Mouse (Mus musculus) embryonic facial prominence, embryonic 12.5 days (tissue): ENCODE results near the gene Lrrc29. TPM values are rescaled to one million over a fixed set of nuclear protein-coding genes. Genes with fewer than 3 reads are reported as not detected.

Experiments used
- ATAC-seq: fragments of 200-750 bp; cut with Nextera tagmentation; 2 replicates; pipeline ENCODE4 v1.8.0; 2017; ENCODE audit not compliant: insufficient number of reproducible peaks, insufficient read depth, low FRiP score, low TSS enrichment
- H3K27ac ChIP-seq: fragments of 300-500 bp; sonication (generic); 2 replicates; pipeline ENCODE4 v1.5.1; 2016; ENCODE audit warnings: mild to moderate bottlenecking
- H3K27me3 ChIP-seq: fragments of 300-500 bp; sonication (generic); 2 replicates; pipeline ENCODE4 v1.6.1; 2016; ENCODE audit warnings: mild to moderate bottlenecking, moderate library complexity
- H3K36me3 ChIP-seq: fragments of 300-500 bp; sonication (generic); 2 replicates; pipeline ENCODE4 v1.6.1; 2016; ENCODE audit warnings: mild to moderate bottlenecking
- H3K4me1 ChIP-seq: fragments of 300-500 bp; sonication (generic); 2 replicates; pipeline ENCODE4 v1.6.1; 2016
- H3K4me2 ChIP-seq: fragments of 300-500 bp; sonication (generic); replicated peaks from 2 replicates; pipeline ENCODE4 v1.6.1; 2016; ENCODE audit warnings: mild to moderate bottlenecking, moderate library complexity
- H3K4me3 ChIP-seq: fragments of 300-500 bp; sonication (generic); 2 replicates; pipeline ENCODE4 v1.5.1; 2016; ENCODE audit warnings: mild to moderate bottlenecking
- H3K9ac ChIP-seq: fragments of 300-500 bp; sonication (generic); 2 replicates; pipeline ENCODE4 v1.6.1; 2016; ENCODE audit warnings: mild to moderate bottlenecking, moderate library complexity
- H3K9me3 ChIP-seq: fragments of 300-500 bp; sonication (generic); 2 replicates; pipeline ENCODE4 v1.6.1; 2016; ENCODE audit warnings: mild to moderate bottlenecking, moderate library complexity
- WGBS: fragments of 180-500 bp; shearing (Covaris S2); methylation state at CpG from one replicate; pipeline ENCODE4 v1.1.7; 2016; 5-methylcytosine and 5-hydroxymethylcytosine counted together
- polyA plus RNA-seq: library from polyadenylated mRNA; unstranded; fragments of >200 nt; fragmentation: Nextera tagmentation; extraction: Ambion mirVana; gene quantifications from 2 replicates; pipeline ENCODE4 v1.2.1, GENCODE M21; 2016

Lrrc29 gene
- polyA plus RNA-seq, 1 experiment from 2014 or later = 1.8 TPM

GRCm38 (mm10) chr8:105318662-105319190, 7.4 kb downstream of the Lrrc29 start:
- Histone ChIP-seq H3K9me3 (no peaks in the 10 kb centered on the region), H3K36me3 (peaks cover 54% of the 10 kb centered on the region), H3K4me1 (no peaks in the 10 kb centered on the region), H3K27me3 (no peaks in the 10 kb centered on the region), H3K4me3 (no peak overlapping the region), H3K27ac (no peak overlapping the region), H3K9ac (no peak overlapping the region), H3K4me2 (no peak overlapping the region)
- no peak for ATAC-seq
- WGBS = 84% methylated on average over 11 of the region's 11 CpGs

GRCm38 (mm10) chr8:105317941-105318340, 8.1 kb downstream of the Lrrc29 start:
- H3K9ac ChIP-seq = no peak overlapping the region
- peaks cover 59% of the 10 kb centered on the region for H3K36me3 ChIP-seq
- no peaks in the 10 kb centered on the region for H3K27me3 ChIP-seq
- no peaks in the 10 kb centered on the region for H3K9me3 ChIP-seq
- no peaks in the 10 kb centered on the region for H3K4me1 ChIP-seq
- WGBS = 95% methylated on average over 4 of the region's 4 CpGs
- H3K4me3 ChIP-seq = no peak overlapping the region
- H3K27ac ChIP-seq = no peak overlapping the region
- H3K4me2 ChIP-seq = no peak overlapping the region
- ATAC-seq = no peak

- WGBS = 90% methylated on average over 18 of the region's 18 CpGs
- H3K4me3 ChIP-seq = no peak overlapping the region
- no peak overlapping the region for H3K27ac ChIP-seq
- no peaks in the 10 kb centered on the region for H3K27me3 ChIP-seq
- peaks cover 69% of the 10 kb centered on the region for H3K36me3 ChIP-seq
- no peaks in the 10 kb centered on the region for H3K9me3 ChIP-seq
- ATAC-seq = no peak
- no peak overlapping the region for H3K4me2 ChIP-seq
- no peaks in the 10 kb centered on the region for H3K4me1 ChIP-seq
- H3K9ac ChIP-seq = no peak overlapping the region
These were observed 10.9 kb downstream of the Lrrc29 start for GRCm38 (mm10) chr8:105315073-105315769.

- no peaks in the 10 kb centered on the region for H3K27me3 ChIP-seq
- H3K27ac ChIP-seq = no peak overlapping the region
- H3K9me3 ChIP-seq = no peaks in the 10 kb centered on the region
- 79% methylated on average over 9 of the region's 9 CpGs for WGBS
- no peaks in the 10 kb centered on the region for H3K4me1 ChIP-seq
- H3K9ac ChIP-seq = no peak overlapping the region
- no peak for ATAC-seq
- H3K4me3 ChIP-seq = no peak overlapping the region
- H3K36me3 ChIP-seq = peaks cover 59% of the 10 kb centered on the region
- H3K4me2 ChIP-seq = no peak overlapping the region
These were observed 12.3 kb downstream of the Lrrc29 start for GRCm38 (mm10) chr8:105313622-105314402.

GRCm38 (mm10) chr8:105312891-105313481, 13.1 kb downstream of the Lrrc29 start:
- H3K4me3 ChIP-seq = no peak overlapping the region
- no peaks in the 10 kb centered on the region for H3K4me1 ChIP-seq
- H3K27me3 ChIP-seq = no peaks in the 10 kb centered on the region
- ATAC-seq = no peak
- H3K9me3 ChIP-seq = no peaks in the 10 kb centered on the region
- WGBS = 88% methylated on average over 8 of the region's 8 CpGs
- H3K27ac ChIP-seq = no peak overlapping the region
- no peak overlapping the region for H3K9ac ChIP-seq
- peaks cover 64% of the 10 kb centered on the region for H3K36me3 ChIP-seq
- H3K4me2 ChIP-seq = no peak overlapping the region

GRCm38 (mm10) chr8:105311718-105312117, 14.4 kb downstream of the Lrrc29 start:
- no peaks in the 10 kb centered on the region for H3K9me3 ChIP-seq
- H3K4me2 ChIP-seq = no peak overlapping the region
- H3K27me3 ChIP-seq = no peaks in the 10 kb centered on the region
- H3K4me1 ChIP-seq = peaks cover under 1% of the 10 kb centered on the region; the same call in 1 of the 2 replicates
- no peak overlapping the region for H3K9ac ChIP-seq
- H3K4me3 ChIP-seq = no peak overlapping the region
- ATAC-seq = no peak
- H3K36me3 ChIP-seq = peaks cover 72% of the 10 kb centered on the region
- 85% methylated on average over 1 of the region's 1 CpGs for WGBS
- H3K27ac ChIP-seq = no peak overlapping the region

- H3K27me3 ChIP-seq = no peaks in the 10 kb centered on the region
- no peak overlapping the region for H3K27ac ChIP-seq
- no peak for ATAC-seq
- no peak overlapping the region for H3K9ac ChIP-seq
- H3K4me3 ChIP-seq = no peak overlapping the region
- WGBS = 87% methylated on average over 8 of the region's 8 CpGs
- no peak overlapping the region for H3K4me2 ChIP-seq
- peaks cover 62% of the 10 kb centered on the region for H3K36me3 ChIP-seq
- H3K9me3 ChIP-seq = no peaks in the 10 kb centered on the region
- H3K4me1 ChIP-seq = peaks cover 16% of the 10 kb centered on the region
These were observed 16.0 kb downstream of the Lrrc29 start for GRCm38 (mm10) chr8:105310118-105310517.

GRCm38 (mm10) chr8:105309142-105309847, 16.8 kb downstream of the Lrrc29 start:
- Histone ChIP-seq H3K4me1 (peaks cover 24% of the 10 kb centered on the region), H3K4me2 (no peak overlapping the region), H3K9ac (no peak overlapping the region), H3K27me3 (no peaks in the 10 kb centered on the region), H3K36me3 (peaks cover 57% of the 10 kb centered on the region), H3K4me3 (no peak overlapping the region), H3K27ac (no peak overlapping the region), H3K9me3 (no peaks in the 10 kb centered on the region)
- WGBS = 83% methylated on average over 15 of the region's 15 CpGs
- no peak for ATAC-seq

- no peak for ATAC-seq
- WGBS = 95% methylated on average over 10 of the region's 10 CpGs
- Histone ChIP-seq H3K4me2 (no peak overlapping the region), H3K27ac (no peak overlapping the region), H3K9ac (no peak overlapping the region), H3K27me3 (no peaks in the 10 kb centered on the region), H3K36me3 (peaks cover 57% of the 10 kb centered on the region), H3K9me3 (no peaks in the 10 kb centered on the region), H3K4me1 (peaks cover 25% of the 10 kb centered on the region), H3K4me3 (no peak overlapping the region)
These were observed 17.6 kb downstream of the Lrrc29 start for GRCm38 (mm10) chr8:105308428-105308827.

GRCm38 (mm10) chr8:105307670-105308069, 18.4 kb downstream of the Lrrc29 start:
- no peak overlapping the region for H3K9ac ChIP-seq
- ATAC-seq = no peak
- H3K27me3 ChIP-seq = no peaks in the 10 kb centered on the region
- no peak overlapping the region for H3K27ac ChIP-seq
- peaks cover 25% of the 10 kb centered on the region for H3K4me1 ChIP-seq
- H3K4me3 ChIP-seq = no peak overlapping the region
- H3K36me3 ChIP-seq = peaks cover 56% of the 10 kb centered on the region
- H3K4me2 ChIP-seq = no peak overlapping the region
- 94% methylated on average over 13 of the region's 13 CpGs for WGBS
- no peaks in the 10 kb centered on the region for H3K9me3 ChIP-seq

GRCm38 (mm10) chr8:105306146-105306691, 19.9 kb downstream of the Lrrc29 start:
- WGBS = 36% methylated on average over 5 of the region's 5 CpGs
- H3K4me2 ChIP-seq = peak overlapping the region; percentile 74
- H3K36me3 ChIP-seq = peaks cover 59% of the 10 kb centered on the region
- peak overlapping the region; percentile 73 for H3K27ac ChIP-seq
- H3K27me3 ChIP-seq = no peaks in the 10 kb centered on the region
- H3K9me3 ChIP-seq = no peaks in the 10 kb centered on the region
- H3K4me1 ChIP-seq = peaks cover 25% of the 10 kb centered on the region
- peak; percentile 39 for ATAC-seq
- peak overlapping the region; percentile 32 for H3K4me3 ChIP-seq
- peak overlapping the region; percentile 49 for H3K9ac ChIP-seq
